Mouse (Mus musculus) heart, postnatal 10 days (tissue): ENCODE data around the gene Hist1h1b. TPM values are rescaled to one million over a fixed set of nuclear protein-coding genes. Genes with fewer than 3 reads are reported as not detected.

Experiments used
- DNase-seq, 2 experiments: peaks; one replicate each; pipeline ENCODE4 v3.0.0; 2021
- intact Hi-C: fragments of 180-260 bp; cut with DNase I; formaldehyde crosslinking; loops from one replicate; pipeline ENCODE4 v1.15.1; 2025
- microRNA-seq, 2 experiments: library from miRNA; unstranded; fragments of <30 nt; microRNA quantifications; one replicate each; pipeline ENCODE4 v1.2.0; 2022
- total RNA-seq, 2 experiments: library from RNA; stranded (reverse); gene quantifications; 2 replicates each; pipeline ENCODE4 v1.2.3; 2021

Hist1h1b gene
- total RNA-seq, 2 experiments from 2014 or later: 112 to 150 TPM

DNA sequence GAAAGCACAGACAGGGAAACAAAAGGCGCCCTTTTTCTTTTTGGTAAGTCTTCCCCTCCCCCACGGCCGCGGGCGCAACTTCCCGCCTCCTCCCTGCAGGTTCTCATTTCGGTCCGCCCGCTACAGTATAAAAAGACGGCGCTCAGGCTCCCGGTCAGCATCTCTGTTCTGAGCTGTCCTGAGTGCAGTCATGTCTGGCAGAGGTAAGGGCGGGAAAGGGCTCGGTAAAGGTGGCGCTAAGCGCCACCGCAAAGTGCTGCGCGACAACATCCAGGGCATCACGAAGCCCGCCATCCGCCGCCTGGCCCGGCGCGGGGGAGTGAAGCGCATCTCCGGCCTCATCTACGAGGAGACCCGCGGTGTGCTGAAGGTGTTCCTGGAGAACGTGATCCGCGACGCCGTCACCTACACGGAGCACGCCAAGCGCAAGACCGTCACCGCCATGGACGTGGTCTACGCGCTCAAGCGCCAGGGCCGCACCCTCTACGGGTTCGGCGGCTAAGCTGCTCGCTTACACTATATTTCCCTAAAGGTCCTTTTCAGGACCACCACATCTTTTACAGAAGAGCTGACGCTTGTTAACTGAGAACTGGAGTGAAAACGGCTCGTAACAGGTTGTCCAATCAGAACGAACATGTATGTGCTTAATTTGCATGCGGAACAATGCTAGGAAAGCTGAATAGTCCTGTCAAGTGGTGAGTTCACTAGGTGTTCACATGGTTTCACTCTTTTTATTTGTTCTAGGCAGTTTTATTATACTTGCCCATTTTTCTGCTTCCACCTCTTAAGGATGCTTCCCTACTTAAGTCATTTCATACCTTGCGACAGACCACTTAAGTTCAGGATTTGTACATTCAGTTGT lies 45.3 kb downstream of the Hist1h1b start, which contains the start of gene Hist1h4j:
Gene Hist1h4j, plus strand, starts transcription at position 159 of the 862 bp plus-strand sequence.
- intact Hi-C loops: loop anchor here (1.0 to 2.0 kb wide), 2 partner anchors 14 to 21 kb away; no protein-coding TSS in a partner anchor
- peak; percentile 76 to 80 for DNase-seq

DNA sequence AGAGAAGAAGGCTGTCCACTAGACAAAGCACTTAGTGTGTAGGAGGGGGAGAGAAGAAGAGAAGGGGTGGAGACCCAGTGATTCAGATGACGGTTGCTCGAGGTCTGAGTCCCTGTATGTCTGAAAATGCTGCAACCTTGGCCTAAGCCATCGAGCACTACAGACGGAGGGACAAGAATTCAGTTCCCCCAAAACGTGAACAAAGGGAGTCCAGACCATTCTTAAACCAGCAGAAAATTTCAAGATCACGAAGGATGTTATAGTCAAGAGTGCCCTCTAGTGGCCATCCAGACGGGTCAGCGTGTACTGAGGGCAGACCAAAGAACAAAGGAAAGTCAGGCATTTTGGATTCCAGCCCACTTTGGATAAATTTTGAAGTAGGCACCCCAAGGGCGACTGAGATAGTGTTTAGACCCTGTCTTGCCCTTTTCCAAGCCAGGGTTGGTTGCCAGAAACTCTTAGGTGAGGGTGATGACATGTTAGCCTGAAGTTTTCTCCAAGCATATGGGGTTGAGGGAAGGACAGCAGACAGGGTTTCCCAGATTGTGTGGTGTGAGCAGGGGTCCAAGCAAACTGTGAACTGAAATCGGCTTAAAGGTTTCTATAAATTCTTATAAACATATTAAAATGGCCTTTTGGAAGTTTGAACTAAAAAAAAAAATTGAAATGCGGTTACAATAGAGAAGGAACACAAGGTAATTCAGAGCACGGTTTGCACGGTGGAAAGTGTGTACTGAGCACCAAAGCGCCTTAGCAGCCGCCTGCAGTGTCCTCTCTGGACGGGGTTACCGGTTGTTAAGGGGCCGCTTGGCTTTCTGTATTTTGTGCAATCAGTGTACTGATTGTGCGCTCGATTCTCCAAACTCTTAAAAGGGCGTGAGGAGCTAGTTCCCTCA lies 46.2 kb downstream of the Hist1h1b start:
- intact Hi-C loops: loop anchor here (1.0 to 2.0 kb wide), 2 partner anchors 15 to 20 kb away; no protein-coding TSS in a partner anchor

DNA sequence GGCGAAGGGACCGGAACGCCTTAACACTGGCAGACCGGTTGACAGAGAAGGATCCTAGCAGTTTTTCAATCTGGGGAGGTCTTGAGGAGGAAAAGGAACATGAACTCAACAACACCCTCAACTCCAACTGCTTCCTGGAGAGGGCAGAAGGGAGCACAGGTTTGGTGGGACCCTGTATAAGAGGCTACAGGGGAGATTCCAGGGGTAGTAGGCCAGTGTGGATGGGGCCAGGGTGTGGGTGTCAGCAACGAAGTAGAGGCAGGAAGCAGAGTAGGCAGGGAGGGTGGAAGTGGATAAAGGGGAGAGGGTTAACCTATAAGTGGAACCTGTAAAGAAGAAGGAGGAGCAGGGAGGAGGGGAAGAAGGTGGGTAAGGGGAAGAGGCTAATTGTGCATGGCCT lies 47.0 kb downstream of the Hist1h1b start:
- intact Hi-C loops: no loop called here
- no peak for DNase-seq

More for the DNA sequence above, 46.2 kb downstream of the Hist1h1b start:
- DNase-seq: peak; percentile 91 to 94

Small RNA genes lying within 50 kb of the gene (microRNA-seq; reads per million reads assigned to microRNA genes)
- gene Gm19658: 0 reads per million in 2 experiments
- 0 reads per million in 2 experiments for gene Gm44346
- 0 reads per million in 2 experiments for gene Gm44454

Other genes with a start within 250 kb of the Hist1h1b start
- gene Zkscan8, start 249.5 kb downstream of the Hist1h1b start, total RNA-seq: 10 to 100 TPM; 13.9 to 18.1 TPM
- not detected for gene Olfr1366, start 237.8 kb downstream of the Hist1h1b start, total RNA-seq
- not detected for gene Olfr1535, start 220.7 kb downstream of the Hist1h1b start, total RNA-seq
- not detected for gene Olfr1364, start 198.9 kb downstream of the Hist1h1b start, total RNA-seq
- not detected for gene Olfr1362, start 166.6 kb downstream of the Hist1h1b start, total RNA-seq
- not detected for gene Olfr11, start 138.1 kb downstream of the Hist1h1b start, total RNA-seq
- not detected for gene Olfr1361, start 117.2 kb downstream of the Hist1h1b start, total RNA-seq
- gene Olfr1360, start 103.2 kb downstream of the Hist1h1b start, total RNA-seq: not detected
- gene Olfr1359, start 82.5 kb downstream of the Hist1h1b start, total RNA-seq: not detected
- 100 to 1,000 TPM; 206 to 220 TPM for gene Hist1h2bl, start 64.5 kb downstream of the Hist1h1b start, total RNA-seq
- gene Hist1h2ai, start 64.2 kb downstream of the Hist1h1b start, total RNA-seq: 100 to 1,000 TPM; 201 to 229 TPM
- 100 to 1,000 TPM; 284 to 332 TPM for gene Hist1h3h, start 63.0 kb downstream of the Hist1h1b start, total RNA-seq
- 10 to 100 TPM; 54.7 to 69.5 TPM for gene Hist1h2bm, start 58.6 kb downstream of the Hist1h1b start, total RNA-seq
- gene Hist1h4j, start 45.6 kb downstream of the Hist1h1b start, total RNA-seq: 10 to 100 TPM; 39.0 to 39.7 TPM
- gene Hist1h4k, start 30.1 kb downstream of the Hist1h1b start, total RNA-seq: 100 to 1,000 TPM; 426 to 466 TPM
- 10 to 100 TPM; 79.2 to 89.4 TPM for gene Hist1h2ak, start 26.8 kb downstream of the Hist1h1b start, total RNA-seq
- 100 to 1,000 TPM in 1 of 2 experiments, 10 to 100 TPM in 1; 98.6 to 149 TPM for gene Hist1h2bn, start 26.5 kb downstream of the Hist1h1b start, total RNA-seq
- gene Hist1h3i, start 2.7 kb upstream of the Hist1h1b start, total RNA-seq: 100 to 1,000 TPM; 213 to 223 TPM
- gene Hist1h2an, start 6.6 kb upstream of the Hist1h1b start, total RNA-seq: 10 to 100 TPM; 37.7 to 43.5 TPM
- 10 to 100 TPM; 80.8 to 84.7 TPM for gene Hist1h2bp, start 6.8 kb upstream of the Hist1h1b start, total RNA-seq
- 100 to 1,000 TPM; 177 to 197 TPM for gene Hist1h2bq, start 29.6 kb upstream of the Hist1h1b start, total RNA-seq
- not detected for gene Hist1h2ao, start 29.8 kb upstream of the Hist1h1b start, total RNA-seq
- 100 to 1,000 TPM; 322 to 356 TPM for gene Hist1h4m, start 31.1 kb upstream of the Hist1h1b start, total RNA-seq
- 10 to 100 TPM; 39.5 to 61.3 TPM for gene Hist1h4n, start 51.6 kb upstream of the Hist1h1b start, total RNA-seq
- 100 to 1,000 TPM; 265 to 322 TPM for gene Hist1h2ap, start 52.9 kb upstream of the Hist1h1b start, total RNA-seq
- 100 to 1,000 TPM; 181 to 198 TPM for gene Hist1h2br, start 53.1 kb upstream of the Hist1h1b start, total RNA-seq
- 1 to 10 TPM; 1.4 to 1.9 TPM for gene Zfp184, start 164.5 kb upstream of the Hist1h1b start, total RNA-seq
- gene Pom121l2, start 200.6 kb upstream of the Hist1h1b start, total RNA-seq: not detected
- not detected for gene Prss16, start 229.1 kb upstream of the Hist1h1b start, total RNA-seq